Comparison of ENCODE assay signal across 8 mouse cellular contexts in the genomic region with DNA sequence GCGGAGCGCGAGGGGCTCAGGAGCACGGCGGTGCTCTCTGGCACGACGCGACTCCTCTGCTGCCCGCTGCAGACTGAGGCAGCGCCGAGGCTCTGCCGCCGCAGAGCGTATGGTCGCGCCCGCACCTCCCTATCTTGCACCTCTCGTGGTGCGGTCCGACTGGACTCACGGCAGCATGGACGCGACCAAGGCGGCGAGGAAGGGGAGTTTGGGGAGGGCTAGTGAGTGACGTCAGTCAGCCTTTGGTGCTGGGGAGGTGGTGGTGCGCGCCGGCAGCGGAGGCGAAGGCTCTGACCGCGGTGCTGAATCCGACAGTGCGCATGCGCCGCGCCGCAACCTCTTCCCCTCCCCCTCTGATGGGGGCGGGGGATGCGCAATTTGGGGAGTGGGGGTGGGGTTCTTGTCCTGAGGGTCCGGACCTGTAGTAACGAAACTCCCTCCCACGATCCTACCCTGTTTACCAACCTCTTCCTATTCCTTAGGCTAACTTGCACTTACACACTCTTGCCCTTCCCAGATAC. TPM values are rescaled to one million over a fixed set of nuclear protein-coding genes. Genes with fewer than 3 reads are reported as not detected.
DNase-seq lines count a peak whose midpoint lies in the region; ATAC-seq and TF ChIP-seq lines count a peak whose summit lies in the region.

A gene (minus strand): TSS at position 161 of the 521 bp plus-strand sequence.

- DNase-seq in ES-E14 (ENCODE audit: low read depth, low spot score) = peak; percentile 76
- peak; percentile 87 to 91 for DNase-seq in cerebellum, adult 18-20 months
- peak; percentile 84 for DNase-seq in hindbrain, embryonic 10.5 days (ENCODE audit: low spot score)
- DNase-seq in layer of hippocampus, adult 9-10 months (ENCODE audit: low spot score) = peak; percentile 57
- DNase-seq in thymus, adult 18-20 months = peak; percentile 58 to 60

- ATAC-seq in frontal cortex, adult (ENCODE audit: low TSS enrichment) = peak; percentile 82
- peak; percentile 95 for ATAC-seq in lung, embryonic 15.5 days (ENCODE audit: borderline replicate concordance, extremely low read depth, low FRiP score, low TSS enrichment)

- H3K4me2 ChIP-seq in lung, embryonic 15.5 days = peak within 1 kb of the TSS; percentile 79

- no peak for TF ChIP-seq CTCF in olfactory bulb, adult 2 months (IDR thresholded peaks at IDR 0.05; ENCODE audit: insufficient read depth, low read depth, low read length)

- no peaks in the 10 kb centered on the region for H3K9me3 ChIP-seq in ES-E14 (ENCODE audit: control insufficient read depth, insufficient read depth, low read depth, low read length)
- H3K9me3 ChIP-seq in hindbrain, embryonic 10.5 days = peaks cover 8% of the 10 kb centered on the region; the same call in 1 of the 2 replicates
- no peaks in the 10 kb centered on the region for H3K9me3 ChIP-seq in lung, embryonic 15.5 days

- in situ Hi-C loops in ES-E14 (cut with MboI; ENCODE audit: low sequenced_read_pairs in 2 of 2, unreplicated experiment in 2 of 2) = no loop called here

- no peaks in the 10 kb centered on the region; the same call in 1 of the 2 replicates for H3K36me3 ChIP-seq in ES-E14 (ENCODE audit: control insufficient read depth, insufficient read depth, low read length, poor library complexity, severe bottlenecking)
- 0 out of 2 replicates have a peak, but pooled peaks cover 9% of the 10 kb centered on the region for H3K36me3 ChIP-seq in hindbrain, embryonic 10.5 days
- H3K36me3 ChIP-seq in lung, embryonic 15.5 days = no peaks in the 10 kb centered on the region

- peak within 1 kb of the TSS; percentile 62 to 74 for H3K4me3 ChIP-seq in ES-E14 (ENCODE audit: insufficient read depth in 1 of 2, low read depth in 1 of 2, low read length in 2 of 2, poor library complexity in 1 of 2, severe bottlenecking in 1 of 2)
- H3K4me3 ChIP-seq in hindbrain, embryonic 10.5 days = peak within 1 kb of the TSS; percentile 54
- H3K4me3 ChIP-seq in lung, embryonic 15.5 days = peak within 1 kb of the TSS; percentile 37
- peak within 1 kb of the TSS; percentile 79 for H3K4me3 ChIP-seq in olfactory bulb, adult 2 months (ENCODE audit: insufficient read depth, low read depth, low read length)

- H3K4me1 ChIP-seq in ES-E14 (ENCODE audit: control insufficient read depth in 2 of 2, insufficient read depth in 2 of 2, low read length in 2 of 2, poor library complexity in 1 of 2) = no peaks in the 10 kb centered on the region
- peaks cover 5% of the 10 kb centered on the region; the same call in 1 of the 2 replicates for H3K4me1 ChIP-seq in hindbrain, embryonic 10.5 days (replicated peaks)
- no peaks in the 10 kb centered on the region; the same call in 1 of the 2 replicates for H3K4me1 ChIP-seq in lung, embryonic 15.5 days
- no peaks in the 10 kb centered on the region for H3K4me1 ChIP-seq in olfactory bulb, adult 2 months (ENCODE audit: control insufficient read depth, insufficient read depth, low read length)

- peaks cover 11% of the 10 kb centered on the region; the same call in 1 of the 2 replicates for H3K27me3 ChIP-seq in hindbrain, embryonic 10.5 days (ENCODE audit: insufficient read depth, poor library complexity, severe bottlenecking)
- H3K27me3 ChIP-seq in lung, embryonic 15.5 days = no peaks in the 10 kb centered on the region; the same call in 1 of the 2 replicates

- H3K27ac ChIP-seq in ES-E14 (ENCODE audit: insufficient read depth, low read depth, low read length, poor library complexity, severe bottlenecking) = no peak within 1 kb of the TSS; the same call in 1 of the 2 replicates
- H3K27ac ChIP-seq in hindbrain, embryonic 10.5 days = peak within 1 kb of the TSS; percentile 79
- H3K27ac ChIP-seq in lung, embryonic 15.5 days = no peak within 1 kb of the TSS
- peak within 1 kb of the TSS; percentile 90 for H3K27ac ChIP-seq in olfactory bulb, adult 2 months (ENCODE audit: insufficient read depth, low read depth, low read length)

- 12% methylated on average over 44 of the region's 44 CpGs for WGBS in hindbrain, embryonic 10.5 days
- WGBS in lung, embryonic 15.5 days = 13% methylated on average over 42 of the region's 44 CpGs
- 21% methylated on average over 31 of the region's 44 CpGs for WGBS in olfactory bulb, adult 2 months

- TF ChIP-seq POLR2A in olfactory bulb, adult 2 months (IDR thresholded peaks at IDR 0.05; ENCODE audit: insufficient read depth, low read depth, low read length) = peak; percentile 84

- peak within 1 kb of the TSS; percentile 73 for H3K9ac ChIP-seq in ES-E14 (ENCODE audit: insufficient read depth, low read depth, low read length, poor library complexity, severe bottlenecking)
- no peak within 1 kb of the TSS for H3K9ac ChIP-seq in lung, embryonic 15.5 days

TF ChIP-seq in ES-E14, 5 proteins besides CTCF, POLR2A, EP300 and RAD21:
- TF ChIP-seq ZNF384 (IDR thresholded peaks at IDR 0.05; ENCODE audit: low read depth, low read length) (no peak), MAFK (IDR thresholded peaks at IDR 0.05; ENCODE audit: insufficient read depth, low read depth, low read length) (no peak), ZC3H11A (IDR thresholded peaks at IDR 0.05; ENCODE audit: borderline replicate concordance, low read depth, low read length) (no peak), HCFC1 (IDR thresholded peaks at IDR 0.05; ENCODE audit: borderline replicate concordance, insufficient read depth, low read length) (peak; percentile 15; the same call in 1 of the 2 replicates)

RNA-seq across cellular contexts. Expression of the gene that starts here (rescaled TPM):
- total RNA-seq in ES-E14 (2012; rRNA removed) = 1.6 and 1.7 TPM in 2 replicates
- 5.1 and 11.8 TPM in 2 replicates for polyA plus RNA-seq in hindbrain, embryonic 10.5 days (2016; fragmentation: Nextera tagmentation; extraction: Ambion mirVana)
- polyA plus RNA-seq in lung, embryonic 15.5 days (2015; fragmentation: Nextera tagmentation; extraction: Ambion mirVana) = 0.21 and 0.39 TPM in 2 replicates
- not detected in 2 replicates for polyA plus RNA-seq in olfactory bulb, adult 2 months (2012; ENCODE audit: insufficient read depth, insufficient read length, low replicate concordance, missing spikeins)

Comparison
In these comparisons a context has a peak if more than half of its experiments do, and no peak if none do; other contexts are left out.
1. Peak in ATAC-seq, H3K4me3 ChIP-seq and H3K4me2 ChIP-seq in lung, embryonic 15.5 days; RNA of the gene not detected or under 1 TPM.
2. H3K27ac ChIP-seq: peak in hindbrain, embryonic 10.5 days (single experiment) and olfactory bulb, adult 2 months (single experiment); none in ES-E14 (single experiment) and lung, embryonic 15.5 days (single experiment).
3. Peak in every context shown above with its lines, with median percentiles within 50 percentile points of each other: DNase-seq and H3K4me3 ChIP-seq.